Mouse (Mus musculus) heart, adult 18-20 months (tissue): ENCODE data around the gene Dapk3. TPM values are rescaled to one million over a fixed set of nuclear protein-coding genes. Genes with fewer than 3 reads are reported as not detected.
A peak's percentile ranks its signal among the peaks of the same experiment; 100 is the strongest.

ENCODE experiments used
- DNase-seq, 2 experiments: peaks; one replicate each; pipeline ENCODE4 v3.0.0; 2021 to 2022; ENCODE audit warnings: mixed read lengths in 1 of 2
- long read RNA-seq, 2 experiments: library from polyadenylated mRNA; stranded (forward); transcript quantifications; one replicate each; pipeline ENCODE4 v2.0.0; 2021
- total RNA-seq, 2 experiments: library from RNA; stranded (reverse); gene quantifications; 2 replicates each; pipeline ENCODE4 v1.2.3; 2021

Gene Dapk3
- total RNA-seq, result 10 to 100 TPM; 29.9 to 34.5 TPM
- long read RNA-seq, experiment 1, transcript Dapk3-202 (9 exons, 1,730 nt), result major isoform, 44 of 63 reads
- long read RNA-seq, experiment 1, partial matches to known transcripts, result 3 of 63 reads
- long read RNA-seq, experiment 1, other reads (novel, unspliced or antisense), result 10 of 63 reads
- long read RNA-seq, experiment 2, transcript Dapk3-202 (9 exons, 1,730 nt), result major isoform, 26 of 38 reads
- long read RNA-seq, experiment 2, partial matches to known transcripts, result 3 of 38 reads
- long read RNA-seq, experiment 2, other reads (novel, unspliced or antisense), result 6 of 38 reads

GRCm38 (mm10) chr10:81182336-81183333 lies at the start of gene Dapk3:
TSS of gene Dapk3 (plus strand) at chr10:81183005.
- peak; percentile 96 to 98 for DNase-seq

- peak; percentile 79 to 91 for DNase-seq
These were observed 48.6 kb upstream of the Dapk3 start for GRCm38 (mm10) chr10:81134181-81134587.

- peak; percentile 55 to 62 for DNase-seq
These were observed 47.7 kb upstream of the Dapk3 start, which contains the start of gene Zbtb7a for GRCm38 (mm10) chr10:81134966-81135681. TSS of gene Zbtb7a (plus strand) at chr10:81135220.

- peak; percentile 84 to 88 for DNase-seq
These were observed 46.7 kb upstream of the Dapk3 start for GRCm38 (mm10) chr10:81135831-81136705.

GRCm38 (mm10) chr10:81136706-81137231 lies 46.0 kb upstream of the Dapk3 start:
- DNase-seq, result peak; percentile 83 to 84

- peak; percentile 99 to 100 for DNase-seq
These were observed 45.3 kb upstream of the Dapk3 start for GRCm38 (mm10) chr10:81137252-81138130.

- DNase-seq, result peak; percentile 55
These were observed 44.5 kb upstream of the Dapk3 start for GRCm38 (mm10) chr10:81138131-81138782.

GRCm38 (mm10) chr10:81138821-81139528 lies 43.8 kb upstream of the Dapk3 start:
- DNase-seq, result no peak

- no peak for DNase-seq
These were observed 43.3 kb upstream of the Dapk3 start for GRCm38 (mm10) chr10:81139529-81139846.

GRCm38 (mm10) chr10:81140005-81140404 lies 42.8 kb upstream of the Dapk3 start:
- DNase-seq, result no peak

GRCm38 (mm10) chr10:81140717-81141454 lies 41.9 kb upstream of the Dapk3 start:
- DNase-seq, result peak; percentile 63 to 74

- no peak for DNase-seq
These were observed 41.2 kb upstream of the Dapk3 start for GRCm38 (mm10) chr10:81141455-81142210.

- no peak for DNase-seq
These were observed 40.2 kb upstream of the Dapk3 start for GRCm38 (mm10) chr10:81142551-81142981.

GRCm38 (mm10) chr10:81143157-81143633 lies 39.6 kb upstream of the Dapk3 start:
- DNase-seq, result no peak

GRCm38 (mm10) chr10:81143845-81144437 lies 38.9 kb upstream of the Dapk3 start:
- DNase-seq, result no peak

- DNase-seq, result peak; percentile 73 to 82
These were observed 38.1 kb upstream of the Dapk3 start for GRCm38 (mm10) chr10:81144667-81145066.

GRCm38 (mm10) chr10:81145307-81145706 lies 37.5 kb upstream of the Dapk3 start:
- no peak for DNase-seq
